Mouse (Mus musculus) heart, postnatal 0 days (tissue): ENCODE data around the gene Ikzf5. TPM values are rescaled to one million over a fixed set of nuclear protein-coding genes. Genes with fewer than 3 reads are reported as not detected.

Experiments used
- ATAC-seq: fragments of 200-750 bp; cut with Nextera tagmentation; 2 replicates; pipeline ENCODE4 v1.8.0; 2017; ENCODE audit warnings: low read depth, moderate number of reproducible peaks, moderate library complexity; ENCODE audit not compliant: insufficient read depth
- DNase-seq: peaks from one replicate; pipeline ENCODE4 v3.0.0-alpha.2; 2016; ENCODE audit warnings: low spot score
- H3K27ac ChIP-seq: fragments of 300-500 bp; sonication (generic); 2 replicates; pipeline ENCODE4 v1.5.1; 2014; ENCODE audit warnings: low read depth, mild to moderate bottlenecking
- H3K27me3 ChIP-seq: fragments of 300-500 bp; sonication (generic); 2 replicates; pipeline ENCODE4 v1.6.1; 2014; ENCODE audit warnings: low read length, mixed read lengths; ENCODE audit not compliant: control insufficient read depth, insufficient read depth
- H3K36me3 ChIP-seq: fragments of 300-500 bp; sonication (generic); replicated peaks from 2 replicates; pipeline ENCODE4 v1.6.1; 2014; ENCODE audit warnings: low read length, mixed read lengths; ENCODE audit not compliant: control insufficient read depth, insufficient read depth
- H3K4me1 ChIP-seq: fragments of 300-500 bp; sonication (generic); 2 replicates; pipeline ENCODE4 v1.6.1; 2014; ENCODE audit warnings: antibody characterized with exemption; ENCODE audit not compliant: control insufficient read depth, insufficient read depth
- H3K4me2 ChIP-seq: fragments of 300-500 bp; sonication (generic); 2 replicates; pipeline ENCODE4 v1.6.1; 2014; ENCODE audit warnings: low read depth, mild to moderate bottlenecking, low read length, moderate library complexity
- H3K4me3 ChIP-seq: fragments of 300-500 bp; sonication (generic); 2 replicates; pipeline ENCODE4 v1.5.1; 2014; ENCODE audit warnings: low read depth, low read length
- H3K9ac ChIP-seq: fragments of 300-500 bp; sonication (generic); replicated peaks from 2 replicates; pipeline ENCODE4 v1.6.1; 2014; ENCODE audit warnings: low read depth, low read length, mixed read lengths
- H3K9me3 ChIP-seq: fragments of 300-500 bp; sonication (generic); replicated peaks from 2 replicates; pipeline ENCODE4 v1.6.1; 2016; ENCODE audit warnings: low read length; ENCODE audit not compliant: control insufficient read depth
- CTCF ChIP-seq: IDR thresholded peaks from 2 replicates; pipeline ENCODE4 v1.5.1; 2016; ENCODE audit warnings: antibody characterized with exemption, control low read depth, low read depth
- EP300 ChIP-seq: IDR thresholded peaks from 2 replicates; pipeline ENCODE4 v1.6.1; 2016; ENCODE audit warnings: antibody characterized with exemption, low read depth
- WGBS: fragments of 180-500 bp; shearing (Covaris S2); extraction: QIAGEN DNeasy Blood & Tissue Kit; methylation state at CpG from one replicate; pipeline ENCODE4 v1.1.7; 2014; 5-methylcytosine and 5-hydroxymethylcytosine counted together
- polyA plus RNA-seq: library from polyadenylated mRNA; unstranded; fragments of >200 nt; fragmentation: Nextera tagmentation; extraction: Ambion mirVana; gene quantifications from 2 replicates; pipeline ENCODE4 v1.2.1, GENCODE M21; 2015
- total RNA-seq: library from RNA; depleted of rRNA; stranded (reverse); fragments of >200 nt; gene quantifications from 2 replicates; pipeline ENCODE4 v1.2.3, GENCODE M21; 2014; ENCODE audit warnings: low replicate concordance; rRNA removed

Ikzf5 gene
- 9.5 and 12.2 TPM in 2 replicates for total RNA-seq
- 7.2 and 7.3 TPM in 2 replicates for polyA plus RNA-seq

DNA sequence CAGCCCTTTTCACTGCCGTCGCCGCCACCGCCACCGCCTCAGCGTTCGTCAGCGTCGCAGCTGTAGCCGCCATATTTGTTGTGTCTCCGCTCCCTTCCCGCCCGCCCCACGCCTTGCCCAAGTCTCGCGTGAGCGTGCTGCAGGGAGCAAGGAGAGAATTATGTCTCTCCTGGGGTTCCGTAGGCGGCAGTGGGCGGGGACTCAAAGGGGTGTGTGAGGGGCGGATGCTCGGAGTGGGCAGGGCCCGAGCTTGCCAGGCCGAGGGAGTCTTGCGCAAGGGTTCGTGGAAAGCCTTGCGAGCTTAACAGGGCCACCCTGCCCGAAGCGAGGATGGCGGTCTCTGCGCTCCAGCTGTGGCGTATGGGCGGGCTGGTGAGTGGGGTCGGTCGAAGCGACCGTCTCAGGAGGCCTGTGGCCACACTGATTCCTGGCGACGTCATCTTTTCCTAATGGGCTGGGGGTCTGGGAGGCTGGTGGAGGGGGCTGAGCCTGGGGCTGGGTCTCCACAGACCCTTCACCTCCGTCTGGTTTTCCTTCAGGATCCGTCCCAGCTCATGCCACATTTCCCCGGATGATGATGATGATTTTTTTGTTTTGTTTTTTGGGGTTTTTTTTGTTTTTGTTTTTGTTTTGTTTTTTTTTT, at the start of gene Ikzf5, which contains the start of gene Acadsb:
Ikzf5 (minus strand) TSS at position 106 of the 643 bp plus-strand sequence.
Acadsb (plus strand) TSS at position 186 of the 643 bp plus-strand sequence.
- H3K9me3 ChIP-seq, result no peaks in the 10 kb centered on the region
- H3K9ac ChIP-seq, result peak within 1 kb of the TSS; percentile 98
- TF ChIP-seq EP300 (peak; percentile 79; the same call in 1 of the 2 replicates), CTCF (no peak)
- peak within 1 kb of the TSS; percentile 88 for H3K27ac ChIP-seq
- no peaks in the 10 kb centered on the region for H3K36me3 ChIP-seq
- peak within 1 kb of the TSS; percentile 96 for H3K4me3 ChIP-seq
- no peaks in the 10 kb centered on the region for H3K27me3 ChIP-seq
- H3K4me2 ChIP-seq, result peak within 1 kb of the TSS; percentile 90
- DNase-seq (peak; percentile 97), ATAC-seq (peak; percentile 99)
- WGBS, result under 1% methylated on average over 39 of the region's 42 CpGs
- H3K4me1 ChIP-seq, result peaks cover 14% of the 10 kb centered on the region

DNA sequence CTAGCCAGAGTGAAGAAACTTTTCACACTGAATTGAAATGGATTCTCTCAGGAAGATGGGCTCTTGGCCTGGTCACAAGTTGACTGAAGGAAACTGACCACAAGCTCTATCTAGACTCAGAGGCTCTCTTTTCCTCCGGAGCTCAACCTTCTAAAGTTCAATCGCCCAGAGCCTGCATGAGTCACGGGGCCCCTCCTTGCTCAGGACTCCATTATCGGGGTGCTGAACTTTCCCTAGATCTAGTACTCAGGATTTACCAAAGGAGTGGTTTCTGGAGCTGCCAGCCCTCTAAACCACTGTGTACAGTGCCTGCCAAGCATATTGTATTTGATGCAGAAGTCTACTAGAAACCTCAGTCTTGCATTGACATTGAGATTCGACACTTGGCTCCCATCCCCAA, 46.4 kb upstream of the Ikzf5 start:
- ATAC-seq, result no peak
- H3K27me3 ChIP-seq, result no peaks in the 10 kb centered on the region
- H3K27ac ChIP-seq, result no peak overlapping the region
- DNase-seq, result no peak
- no peaks in the 10 kb centered on the region for H3K36me3 ChIP-seq
- TF ChIP-seq CTCF, result no peak
- TF ChIP-seq EP300, result no peak
- no peaks in the 10 kb centered on the region for H3K4me1 ChIP-seq
- H3K4me2 ChIP-seq, result no peak overlapping the region
- WGBS, result 76% methylated on average over 5 of the region's 5 CpGs
- no peaks in the 10 kb centered on the region for H3K9me3 ChIP-seq
- no peak overlapping the region for H3K4me3 ChIP-seq
- no peak overlapping the region for H3K9ac ChIP-seq

DNA sequence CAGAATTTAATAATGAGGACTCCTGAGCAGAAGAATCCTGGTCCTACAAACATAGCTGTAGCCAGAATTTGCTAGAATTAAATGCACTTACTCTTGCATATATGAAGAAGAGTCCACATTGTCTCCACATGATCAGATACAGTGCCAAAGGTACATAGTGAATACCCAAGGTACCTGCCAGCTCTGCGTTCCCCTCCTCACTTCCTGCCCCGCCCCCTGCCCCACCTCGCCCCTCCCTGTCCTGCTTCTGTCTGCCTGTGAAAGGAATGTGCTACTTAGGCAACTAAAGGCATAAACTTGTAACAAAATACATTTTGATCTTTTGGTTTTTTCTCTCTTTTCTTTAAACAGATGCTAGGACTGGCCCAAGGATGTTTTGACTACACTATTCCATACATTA, 26.7 kb upstream of the Ikzf5 start:
- ATAC-seq (no peak), DNase-seq (no peak)
- no peak for TF ChIP-seq CTCF
- TF ChIP-seq EP300, result no peak
- no peaks in the 10 kb centered on the region for H3K27me3 ChIP-seq
- H3K36me3 ChIP-seq, result peaks cover 24% of the 10 kb centered on the region
- H3K4me3 ChIP-seq, result no peak overlapping the region
- no peak overlapping the region for H3K27ac ChIP-seq
- no peak overlapping the region for H3K9ac ChIP-seq
- no peak overlapping the region for H3K4me2 ChIP-seq
- 47% methylated on average over 3 of the region's 3 CpGs for WGBS
- H3K9me3 ChIP-seq, result no peaks in the 10 kb centered on the region
- H3K4me1 ChIP-seq, result no peaks in the 10 kb centered on the region

GRCm38 (mm10) chr7:131434276-131434675, 24.0 kb upstream of the Ikzf5 start:
- H3K36me3 ChIP-seq, result peaks cover 38% of the 10 kb centered on the region
- 76% methylated on average over 1 of the region's 1 CpGs for WGBS
- H3K4me1 ChIP-seq, result no peaks in the 10 kb centered on the region
- no peak overlapping the region for H3K4me3 ChIP-seq
- no peak overlapping the region for H3K27ac ChIP-seq
- TF ChIP-seq EP300, result no peak
- no peak for TF ChIP-seq CTCF
- no peaks in the 10 kb centered on the region for H3K27me3 ChIP-seq
- H3K9ac ChIP-seq, result no peak overlapping the region
- ATAC-seq, result no peak
- no peak overlapping the region for H3K4me2 ChIP-seq
- no peaks in the 10 kb centered on the region for H3K9me3 ChIP-seq
- no peak for DNase-seq

GRCm38 (mm10) chr7:131432244-131432643, 21.9 kb upstream of the Ikzf5 start:
- ATAC-seq (no peak), DNase-seq (peak; percentile 49)
- Histone ChIP-seq H3K27me3 (no peaks in the 10 kb centered on the region), H3K4me2 (no peak overlapping the region), H3K4me1 (no peaks in the 10 kb centered on the region), H3K9me3 (no peaks in the 10 kb centered on the region), H3K27ac (no peak overlapping the region), H3K4me3 (no peak overlapping the region), H3K36me3 (peaks cover 38% of the 10 kb centered on the region), H3K9ac (no peak overlapping the region)
- TF ChIP-seq CTCF (peak; percentile 54), EP300 (no peak)
- 17% methylated on average over 1 of the region's 1 CpGs for WGBS
